Mouse (Mus musculus) T-helper 17 cell (primary cell): ENCODE measurements at regions not wholly inside any gene's neighbourhood (a gene's known extent, or its start where the extent isn't known, plus 50 kb on each side); places are given as distances from the start of the nearest gene placed in this dataset.

Source experiments
- in situ Hi-C, 2 experiments: fragments of 300-600 bp; cut with MboI, MseI; formaldehyde crosslinking; loops; 1 replicate in 1 of 2; 2 replicates in 1 of 2; pipeline ENCODE4 v1.15.1; 2025; ENCODE audit warnings: high pct_unique_total_duplicates in 2 of 2

DNA sequence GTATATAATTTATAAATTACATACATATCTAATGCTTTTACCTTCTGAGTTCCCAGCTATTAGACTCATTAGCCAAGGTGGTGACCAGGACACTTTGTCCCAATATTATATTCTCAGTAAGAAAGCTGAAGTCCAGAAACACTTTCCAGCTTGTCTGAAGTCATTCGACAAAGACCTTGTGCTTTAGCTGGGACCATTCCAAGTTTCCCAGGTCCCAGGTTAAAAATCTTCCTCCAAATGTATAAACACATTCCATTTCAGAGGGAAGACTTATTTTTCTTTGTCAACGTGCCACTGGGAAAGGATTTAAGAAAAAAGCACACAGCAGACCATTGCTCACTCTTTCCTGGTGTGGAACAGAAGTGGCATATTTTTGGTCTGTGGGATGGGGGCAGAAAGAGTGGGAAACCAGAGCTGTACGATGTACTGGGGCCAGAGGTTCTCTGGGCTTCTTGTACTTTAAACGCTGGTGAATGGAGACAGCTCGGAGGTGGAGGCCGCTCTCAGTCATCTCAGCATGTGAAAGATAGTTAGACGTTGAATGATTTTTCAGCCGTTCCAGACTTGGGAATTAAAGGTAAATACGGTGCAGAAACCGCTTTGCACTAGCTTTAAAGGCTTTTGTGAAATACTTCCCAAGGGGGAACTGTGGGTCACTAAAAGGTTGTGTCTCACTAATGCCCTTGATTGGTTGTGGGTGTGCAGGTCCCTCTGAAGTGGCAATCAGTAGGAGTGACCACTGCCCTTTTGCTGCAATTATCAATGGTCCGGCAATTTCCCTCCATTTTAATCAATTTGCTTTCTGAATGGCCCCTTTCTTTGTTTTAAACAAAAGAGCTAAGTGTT, 261.2 kb upstream of the A1bg start:
- in situ Hi-C loops: no loop called here

GRCm38 (mm10) chr15:61183291-61183690, 260.5 kb upstream of the A1bg start:
- in situ Hi-C loops: no loop called here

DNA sequence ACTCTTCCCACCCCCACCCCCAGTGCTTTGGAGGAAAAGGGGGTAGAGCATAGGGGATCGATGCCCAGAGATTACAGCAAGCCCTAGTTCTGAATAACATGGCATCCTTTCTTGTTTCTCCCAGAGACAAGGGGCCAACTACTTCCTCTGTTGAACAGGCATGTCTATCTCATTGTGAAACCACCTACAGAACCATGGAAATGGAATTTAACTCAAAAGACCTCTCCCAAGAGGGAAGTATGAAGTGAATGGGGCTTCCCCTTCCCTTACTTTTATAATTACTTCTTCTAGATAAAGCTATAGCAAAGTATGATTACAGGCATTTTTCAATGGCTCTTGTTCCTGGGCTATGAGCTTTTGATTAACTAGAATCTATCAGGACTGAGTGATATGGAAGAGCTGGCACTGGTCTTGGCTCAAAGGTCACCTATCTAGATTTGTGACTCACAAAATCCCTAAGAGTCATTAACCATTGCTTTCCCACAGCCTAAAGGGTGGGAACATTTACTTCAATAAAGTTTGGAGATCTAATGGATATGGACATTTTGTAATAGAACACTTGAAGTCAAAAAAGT, 246.1 kb upstream of the A1bg start:
- in situ Hi-C loops: no loop called here

- in situ Hi-C loops: no loop called here
Observed at GRCm38 (mm10) chr15:61165050-61165449, 242.2 kb upstream of the A1bg start.

DNA sequence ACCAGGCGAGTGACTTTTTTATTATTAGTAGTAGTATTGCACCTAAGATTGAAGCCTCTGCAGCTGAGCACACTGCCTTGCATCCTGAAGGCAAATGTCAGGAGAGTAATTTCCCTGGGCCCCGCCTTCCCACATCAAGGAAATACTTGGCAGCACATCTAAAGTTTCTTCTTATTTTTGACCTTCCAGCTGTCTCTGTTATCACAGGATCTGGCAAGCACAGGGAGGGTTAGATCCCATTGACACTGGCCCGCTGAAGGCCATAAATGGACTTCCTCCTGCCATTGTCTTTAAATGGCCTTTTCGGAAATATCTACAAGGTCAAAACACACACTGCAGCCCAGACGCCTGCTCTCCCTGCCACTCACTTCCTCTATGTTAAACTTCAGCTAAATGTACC, 238.6 kb upstream of the A1bg start:
- in situ Hi-C loops: loop anchor here in 1 of 2 experiments (5.0 kb wide), 1 partner anchor 251 kb away; no protein-coding TSS in a partner anchor

DNA sequence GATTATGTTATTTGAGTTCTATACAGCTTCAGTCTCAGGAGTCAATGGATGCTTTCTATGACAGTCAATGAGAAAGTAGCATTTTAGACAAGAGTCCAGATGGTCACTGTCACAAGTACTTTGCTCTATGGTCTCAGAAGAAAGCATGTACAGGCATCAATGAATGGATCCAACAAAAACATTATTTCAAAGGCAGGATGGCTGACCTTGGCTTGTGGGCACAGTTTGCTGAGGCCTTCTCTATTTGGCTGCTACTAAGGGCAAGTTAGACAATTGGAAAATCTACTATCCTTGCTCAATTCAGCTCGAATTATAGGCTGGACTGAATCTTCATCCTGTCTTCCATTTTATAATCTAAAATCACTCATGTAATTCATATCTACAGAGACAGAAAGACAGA, 237.9 kb upstream of the A1bg start:
- in situ Hi-C loops: loop anchor here in 1 of 2 experiments (5.0 kb wide), 1 partner anchor 252 kb away; no protein-coding TSS in a partner anchor

- in situ Hi-C loops: loop anchor here in 1 of 2 experiments (5.0 to 10.0 kb wide), 2 partner anchors 388 to 1655 kb away; no protein-coding TSS in a partner anchor
Observed at GRCm38 (mm10) chr15:61159552-61159951, 236.7 kb upstream of the A1bg start.

- in situ Hi-C loops: loop anchor here in 1 of 2 experiments (5.0 to 10.0 kb wide), 2 partner anchors 389 to 1657 kb away; no protein-coding TSS in a partner anchor
Observed at GRCm38 (mm10) chr15:61158041-61158545, 235.3 kb upstream of the A1bg start.

DNA sequence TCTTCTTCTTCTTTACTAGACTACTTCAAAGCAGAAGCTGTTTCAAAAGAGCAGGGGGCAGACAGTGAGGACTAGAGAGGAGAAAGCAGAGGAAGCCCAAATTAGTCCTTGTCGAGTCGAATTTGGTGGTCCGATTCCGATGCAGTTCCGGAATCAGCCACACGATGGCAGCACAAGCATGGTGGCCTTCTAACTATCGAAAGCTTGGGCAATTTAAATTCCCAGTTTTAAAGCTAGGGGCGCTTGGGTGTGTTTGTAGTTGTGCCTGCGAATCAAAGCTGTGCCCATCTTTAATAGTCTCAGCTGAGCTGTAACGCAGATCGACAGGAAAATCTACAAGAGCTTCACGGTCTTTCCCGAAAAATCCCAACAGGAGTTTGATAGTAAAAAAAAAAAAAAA, 234.7 kb upstream of the A1bg start:
- in situ Hi-C loops: loop anchor here in 1 of 2 experiments (5.0 to 10.0 kb wide), 2 partner anchors 390 to 1657 kb away; no protein-coding TSS in a partner anchor

- in situ Hi-C loops: loop anchor here in 1 of 2 experiments (5.0 to 10.0 kb wide), 2 partner anchors 392 to 1659 kb away; no protein-coding TSS in a partner anchor
Observed at GRCm38 (mm10) chr15:61155530-61155929, 232.7 kb upstream of the A1bg start.

DNA sequence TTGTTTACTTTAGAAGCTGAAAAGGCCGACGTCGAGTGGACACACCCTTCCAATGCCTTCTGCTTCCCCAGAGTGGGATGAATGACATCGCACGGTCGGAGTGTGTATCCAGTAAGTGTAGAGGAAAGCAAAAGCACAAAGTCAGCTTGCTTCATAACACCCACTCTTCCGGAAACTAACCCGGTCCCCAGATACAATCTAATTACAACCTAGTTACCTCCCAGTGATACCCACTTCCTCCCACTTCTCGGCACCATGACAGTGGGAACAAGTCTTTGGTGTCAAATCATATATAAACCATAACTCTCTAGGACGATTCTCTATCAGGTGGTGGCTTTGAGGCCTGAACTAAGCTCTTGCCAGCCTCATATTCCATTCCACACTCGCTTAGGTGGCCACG, 231.4 kb upstream of the A1bg start:
- in situ Hi-C loops: loop anchor here in 1 of 2 experiments (5.0 to 10.0 kb wide), 3 partner anchors 798 to 1661 kb away; no protein-coding TSS in a partner anchor

- in situ Hi-C loops: no loop called here
Observed at GRCm38 (mm10) chr15:61142851-61143250, 220.0 kb upstream of the A1bg start.

- in situ Hi-C loops: no loop called here
Observed at GRCm38 (mm10) chr15:61139151-61139550, 216.3 kb upstream of the A1bg start.

- in situ Hi-C loops: no loop called here
Observed at GRCm38 (mm10) chr15:61136781-61137180, 214.0 kb upstream of the A1bg start.

- in situ Hi-C loops: no loop called here
Observed at GRCm38 (mm10) chr15:61133316-61133715, 210.5 kb upstream of the A1bg start.

GRCm38 (mm10) chr15:61127971-61128370, 205.2 kb upstream of the A1bg start:
- in situ Hi-C loops: no loop called here

DNA sequence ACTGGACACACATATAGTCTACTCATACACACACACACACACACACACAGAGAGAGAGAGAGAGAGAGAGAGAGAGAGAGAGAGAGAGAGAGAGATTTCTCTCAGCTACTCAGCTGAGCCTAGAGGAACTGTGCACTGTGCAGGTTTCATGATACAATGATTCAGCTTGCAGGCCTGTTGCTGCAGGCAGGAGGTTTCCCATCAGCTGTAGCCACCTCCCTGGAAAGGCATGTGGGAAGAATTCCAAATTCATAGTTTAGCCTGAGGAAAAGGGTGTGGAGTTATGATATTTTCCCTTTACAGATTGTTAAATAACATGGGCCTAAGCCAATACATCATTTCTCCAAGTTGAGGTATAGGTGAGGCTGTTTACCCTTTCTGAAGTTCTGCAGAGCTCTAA, 204.3 kb upstream of the A1bg start:
- in situ Hi-C loops: no loop called here

GRCm38 (mm10) chr15:61116912-61117311, 194.1 kb upstream of the A1bg start:
- in situ Hi-C loops: loop anchor here in 1 of 2 experiments (25.0 kb wide), 1 partner anchor 1405 kb away; no protein-coding TSS in a partner anchor

- in situ Hi-C loops: loop anchor here in 1 of 2 experiments (10.0 to 25.0 kb wide), 2 partner anchors 1395 to 1397 kb away; no protein-coding TSS in a partner anchor
Observed at GRCm38 (mm10) chr15:61109429-61110128, 186.8 kb upstream of the A1bg start.

DNA sequence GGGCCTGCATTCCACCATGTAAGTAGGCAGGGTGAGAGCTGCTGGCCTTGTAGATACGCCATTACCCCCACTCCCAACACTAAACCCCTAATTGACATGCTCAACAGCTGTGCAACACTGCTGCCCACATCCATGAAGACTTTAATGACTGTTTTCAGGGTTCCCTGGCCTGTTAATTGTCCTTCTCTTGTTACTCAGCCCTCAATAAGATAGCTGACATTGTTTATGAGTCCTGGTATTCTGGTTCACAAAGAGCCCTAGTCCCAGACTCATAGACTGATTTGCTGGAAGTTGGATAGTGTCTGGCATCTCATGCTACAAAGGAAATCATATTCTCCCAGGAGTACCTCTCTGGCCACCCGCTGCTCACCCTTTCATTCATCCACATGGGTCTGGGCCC, 186.1 kb upstream of the A1bg start:
- in situ Hi-C loops: loop anchor here in 1 of 2 experiments (10.0 to 25.0 kb wide), 2 partner anchors 1396 to 1397 kb away; no protein-coding TSS in a partner anchor
